Mouse (Mus musculus): Measurements from ENCODE around the gene Hoxa11.

DNA sequence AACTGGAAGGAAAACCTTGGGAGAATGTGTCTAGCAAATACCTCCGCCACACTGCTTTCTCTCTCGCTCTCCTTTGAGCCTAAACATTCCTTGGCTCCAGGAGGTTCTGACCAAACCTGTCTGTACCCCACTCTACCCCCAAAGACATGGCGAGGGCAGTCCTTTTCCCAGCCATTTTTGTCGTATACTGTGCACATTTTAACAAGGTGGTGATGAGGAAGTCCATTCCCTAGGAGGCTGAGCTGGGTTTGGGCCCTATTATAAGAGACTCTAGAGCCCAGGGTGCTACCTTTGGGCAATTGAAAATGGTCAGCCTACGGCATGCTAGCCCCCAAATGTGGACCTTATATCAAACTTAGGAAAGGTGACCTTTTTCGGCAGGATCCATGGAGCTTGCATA is 9.7 kb downstream of the Hoxa11 start:
- TF ChIP-seq CTCF (IDR thresholded peaks at IDR 0.05; ENCODE audit: insufficient read depth, low read depth, low read length), result no peak
- no peak for TF ChIP-seq POLR2A (IDR thresholded peaks at IDR 0.05; ENCODE audit: insufficient read depth, low read depth, low read length)

Measured in olfactory bulb, adult 2 months (tissue).